Mouse (Mus musculus): ENCODE data around the gene Nupr1. TPM values are rescaled to one million over a fixed set of nuclear protein-coding genes. Genes with fewer than 3 reads are reported as not detected.

Nupr1 gene
- total and polyA plus RNA-seq, 2 experiments, result 1.2 to 3.0 TPM

DNA sequence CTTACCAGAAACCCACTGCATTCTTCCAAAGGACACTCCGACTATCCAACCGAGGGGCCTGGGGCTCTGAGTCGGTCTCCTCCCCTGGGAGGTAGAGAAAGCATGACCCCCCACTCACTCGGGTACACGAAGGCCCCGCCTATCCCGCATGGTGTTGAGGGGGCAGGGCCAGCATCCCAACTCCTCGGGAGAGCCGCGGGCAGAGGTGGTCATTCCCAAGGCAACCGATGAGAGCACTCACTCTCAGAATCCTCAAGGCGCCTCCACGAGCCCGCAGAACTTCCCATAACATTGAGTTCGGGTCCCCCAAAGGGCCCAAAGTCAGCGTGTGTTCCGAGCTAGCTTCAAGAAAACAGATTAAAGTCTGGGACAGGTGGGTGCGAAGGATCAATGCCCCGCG lies 47.9 kb downstream of the Nupr1 start:
- Histone ChIP-seq H3K4me3 (ENCODE audit: insufficient read depth, low read depth, low read length) (peak overlapping the region; percentile 58), H3K36me3 (ENCODE audit: control insufficient read depth, insufficient read depth, low read length) (no peaks in the 10 kb centered on the region), H3K9ac (ENCODE audit: low read depth, low read length) (peak overlapping the region; percentile 56), H3K27me3 (ENCODE audit: control insufficient read depth, insufficient read depth, low read length) (no peaks in the 10 kb centered on the region), H3K79me2 (ENCODE audit: control insufficient read depth, insufficient read depth, low read length) (no peaks in the 10 kb centered on the region), H3K27ac (replicated peaks; ENCODE audit: insufficient read depth, low read depth, low read length) (no peak overlapping the region), H3K4me1 (ENCODE audit: control insufficient read depth, insufficient read depth, low read length) (no peaks in the 10 kb centered on the region)
- 3% methylated on average over 20 of the region's 20 CpGs for WGBS
- TF ChIP-seq CTCF (IDR thresholded peaks at IDR 0.05; ENCODE audit: low read depth, low read length) (no peak), POLR2A (IDR thresholded peaks at IDR 0.05; ENCODE audit: extremely low read depth, insufficient read depth, low read length) (no peak)
- no peak for DNase-seq (ENCODE audit: extremely low read depth, low read depth, low spot score)

DNA sequence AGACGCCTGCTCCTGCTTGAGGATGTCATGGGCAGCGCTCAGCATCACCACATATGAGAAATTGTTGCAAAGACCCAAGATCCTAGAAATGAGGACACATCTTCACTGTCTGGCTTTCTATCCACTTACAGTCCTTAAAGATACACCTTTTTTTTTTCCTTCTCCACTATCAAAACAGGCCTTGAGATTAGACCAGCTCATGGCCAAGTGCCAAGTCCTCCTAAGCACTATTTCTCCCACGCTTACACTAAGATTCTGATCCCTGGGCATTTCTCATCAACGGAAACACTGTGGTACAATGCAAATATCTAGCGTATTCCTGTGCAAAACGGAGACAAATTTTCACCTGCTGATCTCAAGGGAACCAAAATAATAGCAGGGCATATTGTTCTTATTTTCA lies 49.0 kb downstream of the Nupr1 start:
- no peak for DNase-seq (ENCODE audit: extremely low read depth, low read depth, low spot score)
- Histone ChIP-seq H3K4me1 (ENCODE audit: control insufficient read depth, insufficient read depth, low read length) (no peaks in the 10 kb centered on the region), H3K36me3 (ENCODE audit: control insufficient read depth, insufficient read depth, low read length) (peaks cover 2% of the 10 kb centered on the region; the same call in 1 of the 2 replicates), H3K79me2 (ENCODE audit: control insufficient read depth, insufficient read depth, low read length) (no peaks in the 10 kb centered on the region), H3K27me3 (ENCODE audit: control insufficient read depth, insufficient read depth, low read length) (no peaks in the 10 kb centered on the region), H3K27ac (replicated peaks; ENCODE audit: insufficient read depth, low read depth, low read length) (no peak overlapping the region), H3K9ac (ENCODE audit: low read depth, low read length) (no peak overlapping the region), H3K4me3 (ENCODE audit: insufficient read depth, low read depth, low read length) (no peak overlapping the region)
- 90% methylated on average over 6 of the region's 6 CpGs for WGBS
- TF ChIP-seq POLR2A (IDR thresholded peaks at IDR 0.05; ENCODE audit: extremely low read depth, insufficient read depth, low read length), result no peak

DNA sequence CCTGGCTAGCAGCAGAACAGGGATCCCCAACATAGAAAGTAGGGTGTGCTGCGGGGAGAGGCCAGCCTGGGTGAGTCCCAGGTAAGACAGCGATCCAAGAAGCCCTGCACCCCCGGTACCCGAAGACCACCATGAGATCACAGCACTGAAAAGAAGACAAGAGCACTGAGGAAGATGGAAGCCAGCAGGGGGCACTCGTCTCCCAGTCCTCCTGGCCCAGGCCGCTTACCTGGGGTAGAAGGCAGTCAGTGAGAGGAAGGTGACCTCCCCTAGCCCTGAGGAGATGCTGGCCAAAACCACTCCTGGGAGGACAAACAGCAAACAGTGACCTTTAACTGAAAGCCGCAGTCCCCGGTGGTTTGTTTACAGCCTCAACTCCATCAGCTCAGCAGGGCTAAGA lies 51.5 kb downstream of the Nupr1 start:
- H3K79me2 ChIP-seq (ENCODE audit: control insufficient read depth, insufficient read depth, low read length), result no peaks in the 10 kb centered on the region
- TF ChIP-seq CTCF (IDR thresholded peaks at IDR 0.05; ENCODE audit: low read depth, low read length) (peak; percentile 79), POLR2A (IDR thresholded peaks at IDR 0.05; ENCODE audit: extremely low read depth, insufficient read depth, low read length) (no peak)
- H3K27me3 ChIP-seq (ENCODE audit: control insufficient read depth, insufficient read depth, low read length), result no peaks in the 10 kb centered on the region
- H3K9ac ChIP-seq (ENCODE audit: low read depth, low read length), result no peak overlapping the region
- H3K4me3 ChIP-seq (ENCODE audit: insufficient read depth, low read depth, low read length), result no peak overlapping the region
- DNase-seq (ENCODE audit: extremely low read depth, low read depth, low spot score), result peak; percentile 38
- WGBS, result 48% methylated on average over 8 of the region's 8 CpGs
- no peak overlapping the region for H3K27ac ChIP-seq (replicated peaks; ENCODE audit: insufficient read depth, low read depth, low read length)
- peaks cover 7% of the 10 kb centered on the region for H3K36me3 ChIP-seq (ENCODE audit: control insufficient read depth, insufficient read depth, low read length)
- H3K4me1 ChIP-seq (ENCODE audit: control insufficient read depth, insufficient read depth, low read length), result no peaks in the 10 kb centered on the region

DNA sequence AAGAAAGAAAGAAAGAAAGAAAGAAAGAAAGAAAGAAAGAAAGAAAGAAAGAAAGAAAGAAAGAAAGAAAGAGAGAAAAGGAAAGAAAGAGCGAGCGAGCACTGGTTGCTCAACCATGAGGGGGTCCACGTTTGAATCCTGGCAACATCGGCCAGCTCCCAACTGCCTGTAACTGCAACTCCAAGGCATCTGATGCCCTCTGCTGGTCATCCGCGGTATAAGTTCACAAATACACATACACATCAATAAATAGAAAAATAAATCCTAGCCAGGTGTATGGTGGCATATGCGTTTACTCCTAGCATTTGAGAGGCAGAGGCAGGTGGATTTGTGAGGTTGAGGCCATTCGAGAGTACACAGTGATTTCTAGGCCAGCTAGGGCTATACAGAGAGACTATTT lies 53.7 kb downstream of the Nupr1 start:
- no peaks in the 10 kb centered on the region for H3K27me3 ChIP-seq (ENCODE audit: control insufficient read depth, insufficient read depth, low read length)
- H3K27ac ChIP-seq (replicated peaks; ENCODE audit: insufficient read depth, low read depth, low read length), result no peak overlapping the region
- H3K36me3 ChIP-seq (ENCODE audit: control insufficient read depth, insufficient read depth, low read length), result peaks cover 8% of the 10 kb centered on the region
- TF ChIP-seq POLR2A (IDR thresholded peaks at IDR 0.05; ENCODE audit: extremely low read depth, insufficient read depth, low read length) (no peak), CTCF (IDR thresholded peaks at IDR 0.05; ENCODE audit: low read depth, low read length) (peak; percentile 74)
- 66% methylated on average over 8 of the region's 8 CpGs for WGBS
- no peaks in the 10 kb centered on the region for H3K79me2 ChIP-seq (ENCODE audit: control insufficient read depth, insufficient read depth, low read length)
- no peak overlapping the region for H3K9ac ChIP-seq (ENCODE audit: low read depth, low read length)
- H3K4me3 ChIP-seq (ENCODE audit: insufficient read depth, low read depth, low read length), result no peak overlapping the region
- H3K4me1 ChIP-seq (ENCODE audit: control insufficient read depth, insufficient read depth, low read length), result no peaks in the 10 kb centered on the region
- DNase-seq (ENCODE audit: extremely low read depth, low read depth, low spot score), result peak; percentile 41

Other genes starting within 250 kb of the Nupr1 start
- gene Nfatc2ip, start 234.1 kb downstream of the Nupr1 start, total RNA-seq (2014; rRNA removed), result 1.3 and 1.7 TPM in 2 replicates
- gene Nfatc2ip, start 234.1 kb downstream of the Nupr1 start, polyA plus RNA-seq (2012; rRNA removed), result 2.1 and 2.8 TPM in 2 replicates
- gene Cd19, start 216.0 kb downstream of the Nupr1 start, total RNA-seq (2014; rRNA removed), result 0.18 and 0.87 TPM in 2 replicates
- gene Cd19, start 216.0 kb downstream of the Nupr1 start, polyA plus RNA-seq (2012; rRNA removed), result 0.47 and 1.7 TPM in 2 replicates
- 6.5 and 8.6 TPM in 2 replicates for gene Rabep2, start 202.1 kb downstream of the Nupr1 start, total RNA-seq (2014; rRNA removed)
- gene Rabep2, start 202.1 kb downstream of the Nupr1 start, polyA plus RNA-seq (2012; rRNA removed), result 9.8 and 15.1 TPM in 2 replicates
- 5.0 TPM in 1 of 2 replicates, not detected in the other for gene Atp2a1, start 167.8 kb downstream of the Nupr1 start, total RNA-seq (2014; rRNA removed)
- gene Atp2a1, start 167.8 kb downstream of the Nupr1 start, polyA plus RNA-seq (2012; rRNA removed), result 0.21 and 0.34 TPM in 2 replicates
- gene Sh2b1, start 155.4 kb downstream of the Nupr1 start, total RNA-seq (2014; rRNA removed), result 4.6 and 7.7 TPM in 2 replicates
- 36.2 and 43.1 TPM in 2 replicates for gene Sh2b1, start 155.4 kb downstream of the Nupr1 start, polyA plus RNA-seq (2012; rRNA removed)
- 90.8 and 94.4 TPM in 2 replicates for gene Tufm, start 143.5 kb downstream of the Nupr1 start, total RNA-seq (2014; rRNA removed)
- gene Tufm, start 143.5 kb downstream of the Nupr1 start, polyA plus RNA-seq (2012; rRNA removed), result 163 TPM in 2 replicates
- gene Atxn2l, start 127.4 kb downstream of the Nupr1 start, total RNA-seq (2014; rRNA removed), result 4.6 and 6.4 TPM in 2 replicates
- gene Atxn2l, start 127.4 kb downstream of the Nupr1 start, polyA plus RNA-seq (2012; rRNA removed), result 42.9 and 81.3 TPM in 2 replicates
- gene Eif3c, start 64.5 kb downstream of the Nupr1 start, total RNA-seq (2014; rRNA removed), result 79.4 and 85.6 TPM in 2 replicates
- 54.2 and 64.1 TPM in 2 replicates for gene Eif3c, start 64.5 kb downstream of the Nupr1 start, polyA plus RNA-seq (2012; rRNA removed)
- gene Apobr, start 45.9 kb downstream of the Nupr1 start, total RNA-seq (2014; rRNA removed), result 0.74 and 1.6 TPM in 2 replicates
- 0.58 and 1.0 TPM in 2 replicates for gene Apobr, start 45.9 kb downstream of the Nupr1 start, polyA plus RNA-seq (2012; rRNA removed)
- gene Cln3, start 45.0 kb downstream of the Nupr1 start, total RNA-seq (2014; rRNA removed), result 7.1 and 9.5 TPM in 2 replicates
- 40.9 and 57.0 TPM in 2 replicates for gene Cln3, start 45.0 kb downstream of the Nupr1 start, polyA plus RNA-seq (2012; rRNA removed)
- not detected in 2 replicates for gene Il27, start 35.9 kb downstream of the Nupr1 start, total RNA-seq (2014; rRNA removed)
- gene Il27, start 35.9 kb downstream of the Nupr1 start, polyA plus RNA-seq (2012; rRNA removed), result 0.31 TPM in 1 of 2 replicates, not detected in the other
- gene Sgf29, start 18.4 kb upstream of the Nupr1 start, total RNA-seq (2014; rRNA removed), result 7.7 and 10.7 TPM in 2 replicates
- gene Sgf29, start 18.4 kb upstream of the Nupr1 start, polyA plus RNA-seq (2012; rRNA removed), result 34.7 and 54.2 TPM in 2 replicates
- 661 and 727 TPM in 2 replicates for gene Sult1a1, start 45.6 kb upstream of the Nupr1 start, total RNA-seq (2014; rRNA removed)
- 566 and 586 TPM in 2 replicates for gene Sult1a1, start 45.6 kb upstream of the Nupr1 start, polyA plus RNA-seq (2012; rRNA removed)
- gene Bola2, start 64.5 kb upstream of the Nupr1 start, total RNA-seq (2014; rRNA removed), result 15.6 and 20.5 TPM in 2 replicates
- gene Bola2, start 64.5 kb upstream of the Nupr1 start, polyA plus RNA-seq (2012; rRNA removed), result 35.6 and 37.7 TPM in 2 replicates
- gene Slx1b, start 64.9 kb upstream of the Nupr1 start, total RNA-seq (2014; rRNA removed), result 4.1 and 4.6 TPM in 2 replicates
- 11.3 and 15.4 TPM in 2 replicates for gene Slx1b, start 64.9 kb upstream of the Nupr1 start, polyA plus RNA-seq (2012; rRNA removed)
- gene Coro1a, start 76.9 kb upstream of the Nupr1 start, total RNA-seq (2014; rRNA removed), result 7.7 and 9.0 TPM in 2 replicates
- 10.6 and 22.7 TPM in 2 replicates for gene Coro1a, start 76.9 kb upstream of the Nupr1 start, polyA plus RNA-seq (2012; rRNA removed)
- gene Mapk3, start 128.7 kb upstream of the Nupr1 start, total RNA-seq (2014; rRNA removed), result 10.4 and 14.8 TPM in 2 replicates
- gene Mapk3, start 128.7 kb upstream of the Nupr1 start, polyA plus RNA-seq (2012; rRNA removed), result 68.7 and 70.7 TPM in 2 replicates
- 0.46 and 2.3 TPM in 2 replicates for gene Gdpd3, start 135.5 kb upstream of the Nupr1 start, total RNA-seq (2014; rRNA removed)
- 8.0 and 9.0 TPM in 2 replicates for gene Gdpd3, start 135.5 kb upstream of the Nupr1 start, polyA plus RNA-seq (2012; rRNA removed)
- gene Ypel3, start 146.1 kb upstream of the Nupr1 start, total RNA-seq (2014; rRNA removed), result 26.4 and 35.2 TPM in 2 replicates
- gene Ypel3, start 146.1 kb upstream of the Nupr1 start, polyA plus RNA-seq (2012; rRNA removed), result 119 and 144 TPM in 2 replicates
- 0.13 and 0.18 TPM in 2 replicates for gene Tbx6, start 150.6 kb upstream of the Nupr1 start, total RNA-seq (2014; rRNA removed)
- gene Tbx6, start 150.6 kb upstream of the Nupr1 start, polyA plus RNA-seq (2012; rRNA removed), result 0.71 and 1.1 TPM in 2 replicates
- 45.8 and 52.8 TPM in 2 replicates for gene Ppp4c, start 161.6 kb upstream of the Nupr1 start, total RNA-seq (2014; rRNA removed)
- 81.2 and 97.2 TPM in 2 replicates for gene Ppp4c, start 161.6 kb upstream of the Nupr1 start, polyA plus RNA-seq (2012; rRNA removed)
- not detected in 2 replicates for gene Fam57b, start 166.8 kb upstream of the Nupr1 start, total RNA-seq (2014; rRNA removed)
- gene Fam57b, start 166.8 kb upstream of the Nupr1 start, polyA plus RNA-seq (2012; rRNA removed), result 0.06 and 0.44 TPM in 2 replicates
- gene 4930451I11Rik, start 200.8 kb upstream of the Nupr1 start, total RNA-seq (2014; rRNA removed), result not detected in 2 replicates
- not detected in 2 replicates for gene 4930451I11Rik, start 200.8 kb upstream of the Nupr1 start, polyA plus RNA-seq (2012; rRNA removed)
- not detected in 2 replicates for gene Doc2a, start 216.6 kb upstream of the Nupr1 start, total RNA-seq (2014; rRNA removed)
- not detected in 2 replicates for gene Doc2a, start 216.6 kb upstream of the Nupr1 start, polyA plus RNA-seq (2012; rRNA removed)
- gene Hirip3, start 231.1 kb upstream of the Nupr1 start, total RNA-seq (2014; rRNA removed), result 1.0 and 1.5 TPM in 2 replicates
- gene Hirip3, start 231.1 kb upstream of the Nupr1 start, polyA plus RNA-seq (2012; rRNA removed), result 1.00 and 2.4 TPM in 2 replicates
- gene Ino80e, start 231.5 kb upstream of the Nupr1 start, total RNA-seq (2014; rRNA removed), result 2.5 and 4.8 TPM in 2 replicates
- 16.3 and 18.5 TPM in 2 replicates for gene Ino80e, start 231.5 kb upstream of the Nupr1 start, polyA plus RNA-seq (2012; rRNA removed)

All from liver, adult 2 months (tissue).